Mouse (Mus musculus) liver, postnatal 0 days (tissue): ENCODE results near the gene Ino80.

Experiments
- CTCF ChIP-seq: sonication (generic); IDR thresholded peaks from 2 replicates; pipeline ENCODE4 v1.5.1; 2016; ENCODE audit warnings: antibody characterized with exemption, low read depth
- EP300 ChIP-seq: IDR thresholded peaks from 2 replicates; pipeline ENCODE4 v1.6.1; 2016; ENCODE audit warnings: antibody characterized with exemption, low read depth, mild to moderate bottlenecking

DNA sequence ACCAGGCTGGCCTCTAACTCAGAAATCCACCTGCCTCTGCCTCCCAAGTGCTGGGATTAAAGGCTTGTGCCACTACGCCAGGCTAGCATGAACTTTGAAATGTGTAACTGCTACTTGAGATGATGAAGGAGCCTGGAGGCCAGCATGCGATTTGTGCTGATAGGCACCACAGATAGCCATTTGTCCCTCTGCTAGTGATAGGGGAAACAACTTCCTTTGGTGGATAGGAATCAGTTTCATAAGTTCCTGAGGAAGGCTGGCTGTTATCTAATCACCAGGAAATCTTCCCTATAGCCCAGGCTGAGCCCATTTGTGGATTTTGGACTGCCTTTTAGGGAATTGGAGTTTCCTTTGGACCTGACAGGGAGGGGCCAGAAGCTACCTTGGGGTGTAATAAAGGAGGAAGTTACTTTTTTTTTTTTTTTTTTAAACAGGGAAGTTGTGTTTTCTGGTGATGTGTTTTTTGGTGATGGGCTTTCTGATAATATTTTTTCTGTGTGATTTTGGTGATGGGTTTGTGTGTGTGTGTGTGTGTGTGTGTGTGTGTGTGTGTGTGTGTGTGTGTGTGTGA is 117.7 kb downstream of the Ino80 start:
- TF ChIP-seq CTCF (no peak), EP300 (no peak)
